Mouse (Mus musculus): ENCODE measurements around the gene Mast1.

DNA sequence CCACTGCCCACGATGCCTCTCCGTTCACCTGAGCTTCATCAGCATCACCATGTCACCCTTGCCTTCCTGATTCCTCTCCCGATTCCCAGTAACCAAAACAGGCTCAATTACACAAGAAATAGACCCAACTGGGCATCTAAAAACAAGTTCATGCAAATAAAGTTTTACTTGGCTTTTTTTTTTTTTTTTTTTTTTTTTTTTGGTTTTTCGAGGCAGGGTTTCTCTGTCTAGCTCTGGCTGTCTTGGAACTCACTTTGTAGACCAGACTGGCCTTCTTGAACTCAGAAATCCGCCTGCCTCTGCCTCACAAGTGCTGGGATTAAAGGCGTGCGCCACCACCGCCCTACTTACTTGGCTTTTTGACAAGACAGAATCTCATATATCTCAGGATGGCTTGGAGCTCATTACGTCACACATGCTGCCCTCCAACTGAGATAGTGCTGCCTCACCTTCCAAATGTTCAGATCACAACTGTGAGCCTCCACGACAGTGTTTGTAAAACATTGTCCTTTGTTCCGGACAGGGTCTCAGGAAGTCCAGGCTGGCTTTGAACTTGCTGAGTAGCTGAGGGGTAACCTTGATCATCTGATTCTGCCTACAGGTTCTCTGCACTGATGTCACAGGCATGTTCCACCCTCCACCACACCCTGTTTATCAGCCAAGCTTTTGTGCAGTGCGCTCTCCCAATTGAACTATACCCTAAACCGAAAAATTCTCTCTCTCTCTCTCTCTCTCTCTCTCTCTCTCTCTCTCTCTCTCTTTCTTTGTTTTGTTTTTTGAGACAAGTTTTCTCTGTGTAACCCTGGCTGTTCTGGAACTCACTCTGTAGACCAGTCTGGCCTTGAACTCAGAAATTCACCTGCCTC lies 694 bp upstream of the Mast1 start:
- TF ChIP-seq TAL1 (IDR thresholded peaks at IDR 0.05; ENCODE audit: low read length) (no peak), GATA1 (IDR thresholded peaks at IDR 0.05; ENCODE audit: low read length) (no peak)

Measured in erythroblast, embryonic 14.5 days (primary cell).